Mouse (Mus musculus) megakaryocyte, embryonic 14.5 days (primary cell): ENCODE results near the gene AI854703.

Experiments used
- FLI1 ChIP-seq: IDR thresholded peaks from 2 replicates; pipeline ENCODE4 v1.6.1; 2012; ENCODE audit warnings: low read length, inconsistent platforms, mixed read lengths
- GATA1 ChIP-seq: IDR thresholded peaks from 3 replicates; pipeline ENCODE4 v1.6.1; 2012; ENCODE audit warnings: mixed read lengths, low read length, inconsistent platforms, borderline replicate concordance

DNA sequence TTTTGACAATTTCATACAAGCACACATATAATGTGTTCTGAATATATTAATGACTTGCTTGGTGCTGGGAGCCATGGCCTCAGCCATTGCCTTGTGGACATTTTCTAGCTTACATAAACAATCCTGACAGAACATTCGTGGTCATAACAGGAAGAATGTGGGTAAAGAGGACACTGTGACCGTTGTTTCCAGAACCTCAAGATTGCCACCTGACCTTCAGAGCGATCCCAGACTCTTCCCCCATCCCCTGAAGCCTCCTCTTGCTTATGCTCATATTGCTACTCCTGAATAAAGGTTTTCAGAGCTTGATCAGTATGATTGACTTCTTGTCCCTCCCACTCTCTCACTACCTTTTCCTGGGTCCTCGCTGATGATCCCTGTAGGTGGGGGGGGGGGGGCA is 51.8 kb downstream of the AI854703 start:
- no peak for TF ChIP-seq GATA1
- no peak for TF ChIP-seq FLI1
